Mouse (Mus musculus) embryonic facial prominence, embryonic 15.5 days (tissue): ENCODE results near the gene Appl2. TPM values are rescaled to one million over a fixed set of nuclear protein-coding genes. Genes with fewer than 3 reads are reported as not detected.
"Not testable (repeated sequence)": the region's sequence is repeated elsewhere in the genome, so short reads cannot be mapped to it uniquely, and the experiment has no call there.

Source experiments
- ATAC-seq: fragments of 200-750 bp; cut with Nextera tagmentation; 2 replicates; pipeline ENCODE4 v1.8.0; 2017; ENCODE audit warnings: low read depth, moderate TSS enrichment; ENCODE audit not compliant: insufficient number of reproducible peaks, low FRiP score, low TSS enrichment
- H3K27ac ChIP-seq: fragments of 300-500 bp; sonication (generic); replicated peaks from 2 replicates; pipeline ENCODE4 v1.5.1; 2015; ENCODE audit warnings: mild to moderate bottlenecking, inconsistent platforms
- H3K27me3 ChIP-seq: fragments of 300-500 bp; sonication (generic); 2 replicates; pipeline ENCODE4 v1.6.1; 2015; ENCODE audit warnings: inconsistent platforms
- H3K36me3 ChIP-seq: fragments of 300-500 bp; sonication (generic); 2 replicates; pipeline ENCODE4 v1.6.1; 2015; ENCODE audit warnings: mild to moderate bottlenecking, inconsistent platforms
- H3K4me1 ChIP-seq: fragments of 300-500 bp; sonication (generic); 2 replicates; pipeline ENCODE4 v1.6.1; 2015; ENCODE audit warnings: inconsistent platforms
- H3K4me2 ChIP-seq: fragments of 300-500 bp; sonication (generic); replicated peaks from 2 replicates; pipeline ENCODE4 v1.6.1; 2015; ENCODE audit warnings: mild to moderate bottlenecking, inconsistent platforms
- H3K4me3 ChIP-seq: fragments of 300-500 bp; sonication (generic); replicated peaks from 2 replicates; pipeline ENCODE4 v1.5.1; 2015; ENCODE audit warnings: mild to moderate bottlenecking, inconsistent platforms
- H3K9ac ChIP-seq: fragments of 300-500 bp; sonication (generic); 2 replicates; pipeline ENCODE4 v1.6.1; 2015; ENCODE audit warnings: inconsistent platforms
- H3K9me3 ChIP-seq: fragments of 300-500 bp; sonication (generic); replicated peaks from 2 replicates; pipeline ENCODE4 v1.6.1; 2016; ENCODE audit warnings: inconsistent platforms
- WGBS: fragments of 180-500 bp; shearing (Covaris S2); methylation state at CpG from one replicate; pipeline ENCODE4 v1.1.7; 2015; 5-methylcytosine and 5-hydroxymethylcytosine counted together
- polyA plus RNA-seq: library from polyadenylated mRNA; unstranded; fragments of >200 nt; fragmentation: Nextera tagmentation; extraction: Ambion mirVana; gene quantifications from 2 replicates; pipeline ENCODE4 v1.2.1, GENCODE M21; 2015

Appl2 gene
- polyA plus RNA-seq, result 53.9 and 56.6 TPM in 2 replicates

- H3K4me1 ChIP-seq, result peaks cover 30% of the 10 kb centered on the region
- peak within 1 kb of the TSS; percentile 86 for H3K27ac ChIP-seq
- H3K4me2 ChIP-seq, result peak within 1 kb of the TSS; percentile 65
- WGBS, result under 1% methylated on average over 59 of the region's 59 CpGs
- H3K9ac ChIP-seq, result peak within 1 kb of the TSS; percentile 80
- H3K27me3 ChIP-seq, result no peaks in the 10 kb centered on the region
- H3K4me3 ChIP-seq, result peak within 1 kb of the TSS; percentile 83
- no peaks in the 10 kb centered on the region for H3K9me3 ChIP-seq
- peak; percentile 96 for ATAC-seq
- no peaks in the 10 kb centered on the region for H3K36me3 ChIP-seq
Measured at GRCm38 (mm10) chr10:83648131-83649020, at the start of gene Appl2. Gene Appl2 (minus strand): TSS chr10:83648738.

- WGBS, result 75% methylated on average over 4 of the region's 4 CpGs
- Histone ChIP-seq H3K4me1 (no peaks in the 10 kb centered on the region), H3K9ac (no peak overlapping the region), H3K27ac (no peak overlapping the region), H3K36me3 (no peaks in the 10 kb centered on the region), H3K9me3 (no peaks in the 10 kb centered on the region), H3K4me2 (no peak overlapping the region), H3K27me3 (no peaks in the 10 kb centered on the region), H3K4me3 (no peak overlapping the region)
- ATAC-seq, result no peak
Measured at GRCm38 (mm10) chr10:83696226-83696625, 47.7 kb upstream of the Appl2 start.

DNA sequence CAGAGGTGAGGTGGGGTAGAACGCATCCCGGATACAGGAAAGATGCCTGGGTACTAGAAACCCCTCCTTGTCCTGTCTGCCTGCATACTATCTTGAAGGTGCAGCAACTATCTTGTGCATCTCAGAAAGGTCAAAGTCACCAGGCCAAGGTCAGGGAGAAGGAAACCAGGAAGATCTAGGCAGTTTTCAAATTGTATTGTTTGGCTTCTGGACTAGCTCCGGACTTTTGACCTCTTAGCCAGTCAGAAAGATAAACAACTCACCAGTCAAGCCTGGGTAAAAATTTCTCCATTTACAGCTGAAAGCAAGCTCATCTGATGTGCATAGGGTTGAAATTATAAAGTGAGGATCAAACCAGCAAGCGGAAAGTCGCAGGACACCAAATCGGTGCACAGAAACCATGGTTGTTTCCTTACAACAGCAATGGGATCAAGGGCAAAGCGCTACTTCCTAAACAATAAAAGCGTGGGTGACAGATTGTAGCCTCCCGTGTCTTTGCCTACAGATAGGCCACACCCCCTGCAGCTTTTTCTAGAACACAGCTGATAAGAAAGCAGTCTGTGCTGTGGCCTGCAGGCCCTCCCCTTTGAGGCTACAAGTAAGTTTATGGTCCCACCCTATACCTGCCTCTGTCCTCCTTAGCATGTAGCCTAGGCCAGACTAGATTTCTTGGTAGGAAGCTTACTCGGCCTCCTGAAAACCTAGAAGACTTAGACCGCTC, 43.8 kb upstream of the Appl2 start:
- no peak overlapping the region for H3K4me2 ChIP-seq
- H3K27me3 ChIP-seq, result no peaks in the 10 kb centered on the region
- 86% methylated on average over 11 of the region's 11 CpGs for WGBS
- no peaks in the 10 kb centered on the region for H3K4me1 ChIP-seq
- H3K4me3 ChIP-seq, result no peak overlapping the region
- no peaks in the 10 kb centered on the region for H3K36me3 ChIP-seq
- H3K9ac ChIP-seq, result no peak overlapping the region
- no peak for ATAC-seq
- H3K27ac ChIP-seq, result no peak overlapping the region
- no peaks in the 10 kb centered on the region for H3K9me3 ChIP-seq

DNA sequence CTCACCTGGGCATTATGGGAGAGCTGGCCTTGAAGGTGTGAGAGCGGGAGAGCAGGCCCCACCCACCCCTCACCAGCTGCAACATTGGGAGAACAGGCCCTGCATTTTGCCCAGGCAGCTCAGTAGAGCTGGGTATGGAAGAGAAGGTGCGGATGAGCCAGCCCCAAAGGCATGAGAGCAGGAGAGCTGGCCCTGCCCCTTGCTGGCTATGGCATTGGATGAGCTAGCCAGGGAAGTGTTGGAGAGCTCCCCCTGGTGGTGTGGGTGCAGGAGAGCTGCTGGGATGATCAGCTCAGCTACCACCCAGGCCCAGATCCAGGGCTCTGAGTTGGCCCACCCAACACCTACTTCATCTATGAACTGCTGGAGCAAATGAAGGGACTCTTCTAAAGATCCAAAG, 39.7 kb upstream of the Appl2 start:
- H3K9me3 ChIP-seq, result no peaks in the 10 kb centered on the region
- no peaks in the 10 kb centered on the region for H3K27me3 ChIP-seq
- no peak overlapping the region for H3K9ac ChIP-seq
- ATAC-seq, result no peak
- no peak overlapping the region for H3K4me3 ChIP-seq
- no peaks in the 10 kb centered on the region for H3K4me1 ChIP-seq
- H3K4me2 ChIP-seq, result no peak overlapping the region
- H3K27ac ChIP-seq, result no peak overlapping the region
- H3K36me3 ChIP-seq, result no peaks in the 10 kb centered on the region
- 76% methylated on average over 2 of the region's 2 CpGs for WGBS

DNA sequence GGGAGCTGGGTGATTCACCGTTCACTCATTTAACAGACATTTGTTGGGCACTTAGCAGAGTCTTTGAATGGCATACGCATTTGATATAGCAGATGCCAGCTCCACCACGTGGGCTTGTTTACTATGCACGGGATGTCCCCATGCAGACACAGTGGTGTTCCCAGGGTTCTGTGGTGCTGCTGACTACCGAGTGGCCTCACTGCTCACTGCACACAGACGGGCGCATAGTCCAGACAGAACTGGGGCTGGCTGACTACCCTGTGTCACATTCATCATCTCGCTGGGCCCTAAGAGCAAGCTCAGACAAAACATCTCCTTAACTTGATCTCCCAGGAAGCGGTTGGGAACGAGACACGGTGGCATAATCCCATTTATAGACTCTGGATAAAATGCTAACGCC, 32.8 kb upstream of the Appl2 start:
- 73% methylated on average over 12 of the region's 12 CpGs for WGBS
- Histone ChIP-seq H3K36me3 (no peaks in the 10 kb centered on the region), H3K27me3 (no peaks in the 10 kb centered on the region), H3K4me1 (no peaks in the 10 kb centered on the region), H3K9ac (no peak overlapping the region), H3K9me3 (no peaks in the 10 kb centered on the region), H3K27ac (no peak overlapping the region), H3K4me2 (no peak overlapping the region), H3K4me3 (no peak overlapping the region)
- no peak for ATAC-seq

GRCm38 (mm10) chr10:83666556-83666955, 18.0 kb upstream of the Appl2 start:
- Histone ChIP-seq H3K4me3 (no peak overlapping the region), H3K36me3 (no peaks in the 10 kb centered on the region), H3K27ac (no peak overlapping the region), H3K27me3 (0 out of 2 replicates have a peak, but pooled peaks cover 3% of the 10 kb centered on the region), H3K4me1 (no peaks in the 10 kb centered on the region), H3K9ac (no peak overlapping the region), H3K4me2 (no peak overlapping the region), H3K9me3 (no peaks in the 10 kb centered on the region)
- 92% methylated on average over 4 of the region's 4 CpGs for WGBS
- no peak for ATAC-seq

- WGBS, result 74% methylated on average over 8 of the region's 8 CpGs
- Histone ChIP-seq H3K27ac (no peak overlapping the region), H3K4me1 (no peaks in the 10 kb centered on the region), H3K9me3 (no peaks in the 10 kb centered on the region), H3K4me3 (no peak overlapping the region), H3K36me3 (no peaks in the 10 kb centered on the region), H3K4me2 (no peak overlapping the region), H3K9ac (no peak overlapping the region), H3K27me3 (no peaks in the 10 kb centered on the region)
- ATAC-seq, result no peak
Measured at GRCm38 (mm10) chr10:83661925-83662324, 13.4 kb upstream of the Appl2 start.

DNA sequence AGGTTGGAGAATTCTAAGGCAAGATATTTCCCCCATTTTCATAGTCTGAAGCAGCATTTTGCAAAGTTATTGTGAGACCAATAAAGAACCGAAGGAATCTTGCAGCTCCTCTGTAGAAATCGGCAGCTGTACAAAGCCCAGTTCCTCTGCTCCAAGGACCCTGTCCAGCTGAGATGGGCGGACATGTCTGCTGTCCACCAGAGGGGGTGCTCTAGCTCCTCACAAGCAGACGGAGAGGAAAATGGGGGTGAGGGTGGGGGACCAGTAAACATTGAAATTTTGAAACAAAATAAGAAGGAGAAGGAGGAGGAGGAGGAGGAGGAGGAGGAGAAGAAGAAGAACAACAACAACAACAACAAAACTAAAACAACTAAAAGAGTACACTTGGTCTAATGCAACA, 12.1 kb upstream of the Appl2 start:
- no peak overlapping the region for H3K4me3 ChIP-seq
- no peak for ATAC-seq
- no peaks in the 10 kb centered on the region for H3K4me1 ChIP-seq
- no peak overlapping the region for H3K4me2 ChIP-seq
- H3K27ac ChIP-seq, result no peak overlapping the region
- 71% methylated on average over 4 of the region's 4 CpGs for WGBS
- no peak overlapping the region for H3K9ac ChIP-seq
- H3K9me3 ChIP-seq, result no peaks in the 10 kb centered on the region
- no peaks in the 10 kb centered on the region for H3K27me3 ChIP-seq
- H3K36me3 ChIP-seq, result no peaks in the 10 kb centered on the region

GRCm38 (mm10) chr10:83654591-83654990, 6.1 kb upstream of the Appl2 start:
- H3K9me3 ChIP-seq, result no peaks in the 10 kb centered on the region
- H3K4me2 ChIP-seq, result no peak overlapping the region
- H3K27ac ChIP-seq, result no peak overlapping the region
- no peak overlapping the region for H3K9ac ChIP-seq
- ATAC-seq, result no peak
- H3K4me3 ChIP-seq, result no peak overlapping the region
- H3K27me3 ChIP-seq, result no peaks in the 10 kb centered on the region
- WGBS, result 89% methylated on average over 2 of the region's 2 CpGs
- no peaks in the 10 kb centered on the region for H3K36me3 ChIP-seq
- H3K4me1 ChIP-seq, result no peaks in the 10 kb centered on the region

DNA sequence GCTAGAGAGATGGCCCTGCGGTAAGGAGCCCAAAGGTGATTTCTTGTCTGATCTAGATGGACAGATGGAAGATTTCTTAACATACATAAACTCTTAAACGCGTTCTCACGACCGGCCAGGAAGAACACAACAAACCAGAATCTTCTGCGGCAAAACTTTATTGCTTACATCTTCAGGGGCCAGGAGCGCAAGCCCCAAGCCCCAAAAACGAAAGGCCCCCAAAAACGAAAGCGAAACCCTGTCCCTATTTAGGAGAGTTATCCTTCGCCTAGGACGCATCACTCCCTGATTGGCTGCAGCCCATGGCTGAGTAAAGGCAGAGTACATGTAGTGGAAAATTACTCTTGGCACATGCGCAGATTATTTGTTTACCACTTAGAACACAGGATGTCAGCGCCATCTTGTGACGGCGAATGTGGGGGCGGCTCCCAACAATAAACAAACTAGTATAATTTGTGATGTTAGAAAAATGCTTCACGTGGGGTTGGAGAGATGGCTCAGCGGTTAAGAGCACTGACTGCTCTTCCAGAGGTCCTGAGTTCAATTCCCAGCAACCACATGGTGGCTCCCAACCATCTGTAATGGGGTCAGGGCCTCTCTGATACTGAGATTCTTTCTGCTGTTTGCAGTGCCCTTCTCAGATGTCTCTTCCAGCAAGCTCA, 3.8 kb upstream of the Appl2 start:
- H3K9ac ChIP-seq, H3K4me2 ChIP-seq, H3K9me3 ChIP-seq, H3K27me3 ChIP-seq, H3K4me3 ChIP-seq, H3K27ac ChIP-seq, H3K36me3 ChIP-seq, ATAC-seq: not testable (repeated sequence)
- H3K4me1 ChIP-seq, result peaks cover 14% of the 10 kb centered on the region
- WGBS, result 87% methylated on average over 19 of the region's 19 CpGs

DNA sequence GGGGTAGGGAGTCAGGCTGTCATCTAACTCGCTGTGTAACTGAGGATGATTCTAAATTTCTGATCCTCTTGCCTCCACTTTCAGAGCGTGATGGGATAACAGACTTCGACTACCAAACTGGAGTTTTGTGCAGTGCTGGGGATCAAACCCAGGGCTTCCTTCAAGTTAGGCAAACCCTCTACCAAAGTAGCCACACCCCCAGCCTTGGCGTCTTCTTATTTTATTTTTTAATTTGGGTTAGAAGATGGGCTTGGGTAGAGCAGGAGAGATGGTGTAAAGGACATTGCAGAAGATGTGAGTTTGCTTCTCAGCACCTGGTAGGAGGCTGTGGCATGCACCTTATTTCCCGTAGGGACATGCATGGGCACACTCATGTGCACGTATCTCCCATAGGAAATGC, 499 bp upstream of the Appl2 start:
- no peaks in the 10 kb centered on the region for H3K36me3 ChIP-seq
- peak overlapping the region; percentile 86; the same call in 1 of the 2 replicates for H3K27ac ChIP-seq
- WGBS, result 23% methylated on average over 6 of the region's 6 CpGs
- peaks cover 27% of the 10 kb centered on the region for H3K4me1 ChIP-seq
- no peaks in the 10 kb centered on the region for H3K9me3 ChIP-seq
- H3K4me2 ChIP-seq, result peak overlapping the region; percentile 65
- peak overlapping the region; percentile 83 for H3K4me3 ChIP-seq
- ATAC-seq, result no peak
- H3K9ac ChIP-seq, result peak overlapping the region; percentile 80
- H3K27me3 ChIP-seq, result no peaks in the 10 kb centered on the region
